Mouse (Mus musculus): ENCODE measurements around the gene Pgbd5.

DNA sequence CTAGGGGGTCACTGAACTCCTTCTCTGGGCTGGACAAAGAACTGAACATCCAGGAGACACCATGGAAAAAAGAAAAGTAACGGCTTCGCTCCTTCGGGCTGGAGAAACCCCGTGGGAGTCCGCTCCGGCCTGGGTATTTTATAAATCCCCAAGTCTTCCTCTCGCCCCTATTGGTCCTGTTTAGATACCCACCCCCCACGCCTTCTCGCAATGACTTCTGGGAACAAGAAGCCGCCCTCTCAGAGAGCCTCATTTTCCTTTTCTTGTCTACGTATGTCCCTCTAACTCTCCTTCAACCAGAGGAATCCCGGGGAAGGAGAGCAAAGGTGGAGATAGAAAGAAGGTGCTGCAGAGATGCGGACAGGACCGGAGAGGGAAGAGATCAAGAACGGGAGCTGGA, 76.1 kb downstream of the Pgbd5 start:
- no peak for TF ChIP-seq CTCF (IDR thresholded peaks at IDR 0.05; ENCODE audit: control insufficient read depth, insufficient read depth, low read length)
- no peak for TF ChIP-seq POLR2A (IDR thresholded peaks at IDR 0.05; ENCODE audit: borderline replicate concordance, control insufficient read depth, low read depth, low read length)
